Mouse (Mus musculus): ENCODE data around the gene Tmc6.
"Not testable (repeated sequence)": the region's sequence is repeated elsewhere in the genome, so short reads cannot be mapped to it uniquely, and the experiment has no call there.

Gene Tmc6

DNA sequence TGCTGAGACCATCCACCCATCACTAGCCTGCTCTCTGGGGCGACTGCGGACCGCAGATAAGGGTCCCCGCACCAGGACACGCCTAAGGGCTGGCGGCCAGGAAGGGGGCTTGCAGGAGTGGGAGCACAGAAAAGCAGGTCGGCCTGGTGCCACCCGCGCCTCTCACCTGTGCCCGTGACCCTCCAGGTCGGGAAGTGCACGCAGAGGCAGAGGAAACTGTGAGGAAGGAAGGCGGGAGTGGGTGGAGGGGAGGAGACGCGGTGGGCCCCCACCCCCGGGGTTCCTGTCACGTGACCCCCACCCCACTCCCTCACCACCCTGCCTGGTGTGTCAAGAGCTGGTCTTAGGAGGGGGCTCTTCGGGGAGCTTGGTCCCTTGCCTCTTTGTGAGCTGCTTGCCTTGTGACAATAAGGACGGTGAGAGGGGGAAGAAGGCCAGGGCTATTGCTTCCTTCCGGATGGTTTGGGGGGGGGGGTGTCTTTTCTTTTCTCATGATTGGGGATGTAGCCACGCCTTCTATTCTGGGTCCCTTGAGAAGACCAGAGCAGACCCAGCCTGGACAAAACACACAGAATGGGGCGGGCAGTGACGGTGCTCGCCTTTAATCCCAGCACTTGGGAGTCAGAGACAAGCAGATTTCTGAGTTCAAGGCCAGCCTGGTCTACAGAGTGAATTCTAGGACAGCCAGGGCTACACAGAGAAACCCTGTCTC is at the start of gene Tmc6, which contains the start of gene Tmc8:
Gene Tmc6, minus strand, starts transcription at position 206 of the 712 bp plus-strand sequence.
Gene Tmc8, plus strand, starts transcription at position 84 of the 712 bp plus-strand sequence.
- no peak for DNase-seq

DNA sequence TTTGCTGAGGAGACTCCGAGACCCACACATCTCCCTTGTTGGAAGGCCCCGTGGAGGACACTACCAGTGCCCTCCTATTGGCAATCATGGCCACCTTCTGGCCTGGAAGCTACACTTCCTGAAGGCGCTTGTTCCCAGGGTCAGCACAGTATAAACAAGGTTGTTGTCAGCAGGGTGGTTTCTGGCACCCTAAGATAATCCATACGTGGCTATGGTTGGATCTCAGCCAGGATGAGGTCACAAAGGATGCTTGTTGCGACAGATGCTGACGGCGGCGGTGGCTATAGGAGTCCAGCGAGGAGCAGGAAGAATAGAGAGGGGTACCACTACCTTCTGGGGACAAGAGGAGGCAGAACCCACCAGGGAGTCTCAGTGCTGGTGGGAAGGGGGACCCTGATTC is 48.4 kb upstream of the Tmc6 start:
- DNase-seq: no peak

GRCm38 (mm10) chr11:117829671-117830215 is 47.7 kb upstream of the Tmc6 start:
- no peak for DNase-seq

- no peak for DNase-seq
These were observed 47.0 kb upstream of the Tmc6 start for GRCm38 (mm10) chr11:117828888-117829604.

DNA sequence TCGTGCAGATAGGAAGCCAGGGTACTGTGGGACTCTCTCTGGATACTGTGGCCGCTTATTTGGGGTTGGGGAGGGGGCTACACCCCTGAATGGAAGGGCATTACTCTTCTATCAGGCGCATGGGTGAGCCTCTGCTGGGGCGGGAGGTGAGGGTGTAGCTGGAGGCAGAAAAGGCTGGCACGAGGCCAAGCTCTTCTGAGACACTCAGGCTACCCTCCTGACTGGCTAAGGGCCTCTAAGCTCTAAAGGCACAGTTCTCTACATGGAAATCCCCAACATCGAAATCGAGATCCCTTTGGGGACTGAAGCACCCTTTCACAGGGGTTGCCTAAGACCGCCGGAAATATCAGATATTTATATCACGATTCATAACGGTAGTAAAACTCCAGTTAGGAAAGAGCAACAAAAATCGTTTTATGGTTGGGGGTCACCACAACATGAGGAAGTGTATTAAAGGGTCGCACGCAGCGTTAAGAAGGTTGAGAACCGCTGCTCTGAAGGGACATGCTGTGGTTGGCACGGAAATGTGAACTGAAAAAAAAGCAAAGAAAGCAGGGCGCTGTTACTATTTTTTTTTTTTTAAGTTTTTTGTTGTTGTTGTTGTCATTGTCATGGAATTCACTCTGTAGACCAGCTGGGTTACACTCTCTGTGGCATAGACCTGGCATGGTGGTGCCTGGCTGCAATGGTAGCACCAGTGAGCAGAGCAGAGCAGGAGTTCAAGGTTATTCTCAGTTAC is 46.3 kb upstream of the Tmc6 start:
- DNase-seq: no peak

DNA sequence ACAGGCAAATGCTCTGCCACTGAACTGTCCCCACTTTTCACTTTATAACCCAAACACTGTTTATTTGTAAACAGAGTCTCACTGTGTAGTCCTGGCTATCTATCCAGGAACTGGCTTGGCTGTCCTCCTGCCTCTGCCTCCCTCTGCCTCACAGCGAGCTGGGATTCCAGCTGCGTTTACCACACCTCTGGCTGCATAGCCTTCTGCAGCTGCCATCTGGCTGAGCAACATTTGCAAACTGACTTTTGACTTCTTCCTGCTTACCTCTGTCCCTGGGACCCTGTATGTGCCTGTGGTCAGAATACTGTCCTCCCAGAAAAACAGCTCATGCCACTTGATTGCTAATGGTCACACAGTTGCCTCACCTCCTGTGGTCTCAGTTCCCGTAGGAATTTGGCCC is 45.4 kb upstream of the Tmc6 start:
- no peak for DNase-seq

DNA sequence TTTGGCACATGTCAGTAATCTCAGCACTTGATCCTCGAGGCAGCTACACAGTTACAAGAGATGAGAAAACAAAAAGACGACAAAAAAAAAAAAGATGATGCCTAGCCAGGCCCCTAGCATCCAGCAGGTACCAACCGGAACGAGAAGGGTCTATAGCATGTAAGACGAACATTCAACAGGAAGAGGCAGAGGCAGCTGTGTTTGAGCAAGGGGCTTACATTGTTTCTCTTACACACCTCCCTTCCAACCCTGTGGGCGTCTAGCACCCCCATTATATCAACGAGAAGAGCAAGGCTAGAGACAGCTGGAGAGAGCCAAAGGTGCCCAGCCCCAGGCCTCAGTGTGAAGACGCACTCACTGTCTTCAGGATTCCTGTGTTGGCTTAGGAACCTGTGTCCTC is 44.9 kb upstream of the Tmc6 start:
- DNase-seq: no peak

DNA sequence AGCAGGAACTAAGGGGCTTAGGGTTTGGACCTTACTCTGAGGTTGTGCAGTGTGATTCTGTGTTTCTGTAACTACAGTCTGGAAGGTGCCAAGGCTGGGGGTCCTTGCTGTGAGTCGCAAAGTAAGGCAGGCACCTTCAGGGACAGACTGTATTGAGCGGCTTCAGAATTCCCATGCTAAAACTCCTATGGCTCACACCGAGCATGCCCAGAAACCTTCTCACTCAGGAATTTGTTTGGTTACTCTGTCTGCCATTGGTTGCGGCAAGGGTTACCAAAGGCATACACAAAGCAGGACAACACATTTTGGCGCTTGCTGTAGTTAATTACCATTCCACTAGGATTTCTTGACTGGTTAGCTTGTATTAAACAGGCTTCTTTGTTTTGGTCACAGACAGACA is 44.2 kb upstream of the Tmc6 start:
- no peak for DNase-seq

- DNase-seq: no peak
These were observed 43.5 kb upstream of the Tmc6 start, which contains the start of the genes Afmid and Tk1 for GRCm38 (mm10) chr11:117825333-117826101. Afmid (plus strand) TSS chr11:117825924. Tk1 (minus strand) TSS chr11:117826092.

DNA sequence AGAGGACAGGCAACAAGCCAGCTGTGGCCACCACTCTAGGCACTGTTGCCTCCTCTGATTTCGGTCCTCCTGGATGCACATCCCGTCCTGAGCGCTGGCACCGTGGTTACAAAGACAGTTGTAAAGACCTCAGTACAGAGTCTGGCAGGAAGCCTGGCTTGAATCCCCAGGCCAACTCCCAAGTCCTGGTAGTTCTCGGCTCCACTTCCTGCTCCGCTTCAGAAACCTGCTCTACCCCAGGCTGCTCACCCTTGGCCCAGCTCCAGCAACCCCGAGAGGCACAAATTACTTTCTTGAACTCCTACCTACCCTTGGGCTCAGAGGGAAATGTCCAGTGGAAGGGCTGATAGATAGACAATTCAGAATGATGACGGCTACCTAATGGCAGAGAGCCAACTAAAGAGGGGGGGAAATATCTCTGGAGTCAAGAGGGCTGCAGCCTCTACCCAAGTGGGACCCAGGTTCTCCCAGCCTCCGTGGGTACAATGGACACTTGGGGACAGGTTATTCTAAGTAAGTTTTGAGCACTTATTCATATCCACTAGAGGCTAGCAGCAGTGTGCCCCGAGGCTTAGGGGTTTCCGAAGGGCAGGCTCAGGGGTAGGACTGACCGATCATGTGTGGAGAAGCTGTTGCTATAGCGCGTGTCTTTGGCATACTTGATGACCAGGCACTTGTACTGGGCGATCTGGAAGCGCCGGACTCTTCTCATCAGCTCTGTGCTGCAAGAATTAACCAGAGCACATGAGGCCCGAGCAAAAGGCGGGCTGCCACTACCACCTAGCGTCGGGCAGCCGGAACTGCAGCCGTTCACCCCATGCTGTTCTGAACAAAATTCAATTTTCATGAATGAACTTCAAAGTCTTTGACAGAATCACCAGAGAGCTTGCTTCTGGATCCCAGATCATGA is 42.3 kb upstream of the Tmc6 start:
- DNase-seq: peak; percentile 77 to 79

DNA sequence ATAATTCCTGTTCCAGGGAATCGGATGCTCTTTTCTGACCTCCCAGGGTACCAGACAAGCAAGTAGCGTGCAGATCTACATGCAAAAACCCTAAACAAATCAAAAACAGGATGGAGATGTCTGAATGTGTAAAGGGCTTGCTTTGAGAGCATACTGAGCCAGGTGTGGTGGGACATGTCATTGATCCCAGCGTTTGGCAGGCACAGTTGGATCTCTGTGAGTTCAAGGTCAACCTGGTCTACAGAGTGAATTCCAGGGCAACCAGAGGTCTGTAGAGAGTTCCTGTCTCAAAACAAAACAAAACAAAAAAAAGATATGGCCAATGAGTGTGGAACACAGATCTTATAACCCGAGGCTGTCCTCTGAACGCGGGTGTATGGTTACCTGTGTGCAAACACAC is 41.4 kb upstream of the Tmc6 start:
- DNase-seq: no peak

- DNase-seq: no peak
These were observed 40.8 kb upstream of the Tmc6 start for GRCm38 (mm10) chr11:117822728-117823241.

GRCm38 (mm10) chr11:117821868-117822267 is 39.9 kb upstream of the Tmc6 start:
- DNase-seq: no peak

- no peak for DNase-seq
These were observed 38.2 kb upstream of the Tmc6 start for GRCm38 (mm10) chr11:117820173-117820572.

DNA sequence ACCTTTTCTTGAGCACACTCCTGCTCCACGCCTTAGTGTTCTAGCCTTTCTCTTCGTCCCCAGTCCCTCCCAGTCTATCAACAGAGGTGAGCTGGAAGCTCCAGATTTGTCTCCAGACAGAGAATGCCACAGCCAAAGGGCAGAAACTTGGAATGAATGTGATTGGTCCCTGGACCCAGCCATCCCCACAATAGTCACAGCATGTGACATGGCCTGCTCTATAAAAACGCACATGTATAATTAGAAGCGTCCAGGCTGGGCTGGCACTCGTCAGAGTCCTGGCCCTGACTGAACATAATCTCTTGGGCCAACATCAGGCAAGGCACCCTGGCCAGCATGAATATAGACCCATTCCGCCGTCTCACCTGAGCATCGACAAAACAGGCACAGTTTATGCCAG is 37.1 kb upstream of the Tmc6 start:
- no peak for DNase-seq

GRCm38 (mm10) chr11:117816389-117816996 is 34.5 kb upstream of the Tmc6 start:
- DNase-seq: no peak

GRCm38 (mm10) chr11:117815850-117816249 is 33.9 kb upstream of the Tmc6 start:
- DNase-seq: not testable (repeated sequence)

DNA sequence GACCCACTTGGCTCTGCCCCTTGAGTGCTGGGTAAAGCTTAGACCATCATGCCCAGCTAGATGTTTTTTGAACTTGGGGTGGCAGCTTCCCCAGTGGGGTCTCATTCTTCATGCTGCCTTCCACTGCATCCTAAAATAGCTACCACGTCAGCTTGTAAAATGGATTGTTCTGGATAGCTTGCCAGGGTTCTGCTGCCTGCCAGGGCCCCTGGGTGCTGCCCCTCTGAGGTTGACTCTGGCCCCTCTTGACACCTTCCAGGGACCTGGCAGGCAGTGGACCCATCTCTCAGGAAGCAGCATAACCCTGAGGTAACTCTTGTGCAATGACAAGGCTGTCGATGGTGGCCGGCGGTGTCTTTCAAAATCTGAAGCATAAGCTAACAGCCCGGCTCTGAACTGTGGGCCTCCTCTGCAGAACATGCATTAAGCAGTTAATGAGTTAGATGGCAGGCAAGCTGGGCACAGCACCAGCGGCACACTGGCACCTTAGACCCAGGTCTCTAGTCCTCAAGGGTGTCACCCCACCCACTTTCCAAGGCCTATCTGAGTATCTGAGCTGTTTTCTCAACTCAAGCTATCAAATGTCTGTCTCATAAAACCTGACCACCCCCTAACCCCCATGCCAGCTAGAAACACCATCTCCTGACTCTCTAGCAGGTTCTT is 32.8 kb upstream of the Tmc6 start:
- no peak for DNase-seq

- no peak for DNase-seq
These were observed 31.9 kb upstream of the Tmc6 start for GRCm38 (mm10) chr11:117813867-117814266.
